Mouse (Mus musculus): ENCODE results near the gene Mfap3l. TPM values are rescaled to one million over a fixed set of nuclear protein-coding genes. Genes with fewer than 3 reads are reported as not detected.

Gene Mfap3l
- polyA plus RNA-seq, 1 experiment from 2014 or later: 0.90 TPM

GRCm38 (mm10) chr8:60659721-60660120, 27.1 kb downstream of the Mfap3l start:
- WGBS: 93% methylated on average over 8 of the region's 8 CpGs
- Histone ChIP-seq H3K36me3 (replicated peaks) (no peaks in the 10 kb centered on the region), H3K27me3 (ENCODE audit: poor library complexity, severe bottlenecking) (no peaks in the 10 kb centered on the region), H3K4me1 (peaks cover 32% of the 10 kb centered on the region), H3K27ac (no peak overlapping the region), H3K9me3 (no peaks in the 10 kb centered on the region), H3K4me3 (no peak overlapping the region)
- no peak for DNase-seq (ENCODE audit: extremely low spot score, low spot score)

DNA sequence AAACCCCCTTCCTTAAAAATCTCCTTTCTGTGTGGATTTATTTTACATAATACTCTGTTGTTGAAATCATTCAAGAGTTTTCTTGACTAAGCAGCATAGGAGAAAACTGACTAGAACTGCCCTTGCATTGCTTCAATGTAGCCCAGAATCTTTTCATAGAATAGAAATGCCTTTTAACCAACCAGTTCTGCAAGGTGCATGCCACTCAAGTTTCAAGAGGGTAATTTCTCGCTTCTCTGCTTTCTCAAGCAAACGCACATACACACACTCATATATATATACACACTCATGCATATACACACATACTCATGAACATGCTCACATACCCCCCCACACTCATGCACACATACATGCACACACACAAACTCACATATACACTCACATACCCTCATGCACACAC, 28.6 kb downstream of the Mfap3l start:
- Histone ChIP-seq H3K27ac (no peak overlapping the region), H3K36me3 (replicated peaks) (no peaks in the 10 kb centered on the region), H3K27me3 (ENCODE audit: poor library complexity, severe bottlenecking) (no peaks in the 10 kb centered on the region), H3K4me1 (peaks cover 32% of the 10 kb centered on the region), H3K9me3 (no peaks in the 10 kb centered on the region), H3K4me3 (no peak overlapping the region)
- DNase-seq (ENCODE audit: extremely low spot score, low spot score): no peak
- WGBS: 92% methylated on average over 2 of the region's 2 CpGs

DNA sequence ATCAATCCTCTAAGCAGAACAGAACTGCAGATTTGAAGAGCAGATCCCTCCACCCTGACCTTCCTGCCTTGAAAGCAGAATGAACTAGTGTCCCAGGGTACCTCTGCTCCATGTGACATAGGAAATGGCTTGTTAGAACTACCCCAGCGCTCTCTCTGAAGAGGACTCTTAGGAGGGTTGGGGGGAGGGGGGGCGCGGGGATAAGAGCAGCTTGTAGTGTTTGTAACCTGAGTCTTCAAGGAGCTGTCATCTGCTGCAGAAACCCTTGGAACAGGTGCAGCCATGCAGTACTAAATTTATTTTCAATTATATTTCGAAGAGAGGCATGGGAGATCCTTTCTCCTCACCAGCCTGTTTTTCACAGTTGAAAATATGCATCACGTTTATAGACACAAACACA, 30.9 kb downstream of the Mfap3l start:
- Histone ChIP-seq H3K9me3 (no peaks in the 10 kb centered on the region), H3K27ac (no peak overlapping the region), H3K27me3 (ENCODE audit: poor library complexity, severe bottlenecking) (no peaks in the 10 kb centered on the region), H3K4me3 (no peak overlapping the region), H3K36me3 (replicated peaks) (no peaks in the 10 kb centered on the region), H3K4me1 (peaks cover 12% of the 10 kb centered on the region)
- 47% methylated on average over 5 of the region's 5 CpGs for WGBS
- no peak for DNase-seq (ENCODE audit: extremely low spot score, low spot score)

DNA sequence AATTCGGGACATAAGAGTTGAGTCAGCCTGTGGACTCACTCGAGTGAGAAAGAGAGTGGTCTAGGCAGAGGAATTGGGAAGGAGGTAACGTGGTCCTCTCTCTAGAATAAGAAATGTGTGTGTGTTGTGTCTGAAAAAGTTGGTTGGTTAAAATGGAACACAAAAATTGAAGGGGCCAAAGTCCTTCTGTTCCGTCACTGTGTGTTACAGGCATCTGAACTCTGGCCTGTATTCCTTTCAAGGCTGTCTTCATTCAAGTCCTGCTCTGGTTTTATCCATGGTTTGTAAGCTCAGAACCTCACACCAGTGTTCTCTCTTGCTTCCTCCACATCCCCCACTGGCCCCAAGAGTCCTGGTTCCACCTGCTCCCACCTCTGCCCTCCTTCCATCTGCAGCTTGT, 33.2 kb downstream of the Mfap3l start:
- H3K27me3 ChIP-seq (ENCODE audit: poor library complexity, severe bottlenecking): no peaks in the 10 kb centered on the region
- H3K4me3 ChIP-seq: no peak overlapping the region
- peaks cover 5% of the 10 kb centered on the region for H3K4me1 ChIP-seq
- WGBS: 81% methylated on average over 4 of the region's 4 CpGs
- H3K9me3 ChIP-seq: no peaks in the 10 kb centered on the region
- H3K27ac ChIP-seq: no peak overlapping the region
- no peaks in the 10 kb centered on the region for H3K36me3 ChIP-seq (replicated peaks)
- DNase-seq (ENCODE audit: extremely low spot score, low spot score): no peak

DNA sequence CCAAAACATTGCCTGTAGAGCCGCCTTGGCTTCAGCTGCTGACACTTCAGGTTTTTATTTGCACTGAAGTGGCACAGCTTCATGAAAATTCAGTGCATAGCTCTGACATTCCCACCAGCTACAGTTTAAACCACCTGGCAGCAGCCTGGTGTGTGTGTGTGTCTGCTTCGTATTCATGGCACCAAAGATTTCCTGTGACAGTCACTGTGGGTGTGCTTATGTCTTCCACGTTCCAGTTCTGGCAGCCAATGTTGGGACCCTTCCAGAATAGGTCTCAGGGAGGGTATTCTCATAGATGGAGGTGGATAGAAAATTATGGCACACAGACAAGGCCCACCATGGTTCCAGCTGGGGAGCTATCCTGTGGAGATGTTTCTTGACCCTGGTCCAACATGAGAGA, 34.2 kb downstream of the Mfap3l start:
- H3K4me3 ChIP-seq: no peak overlapping the region
- H3K4me1 ChIP-seq: peaks cover 5% of the 10 kb centered on the region
- no peaks in the 10 kb centered on the region for H3K9me3 ChIP-seq
- WGBS: 90% methylated on average over 3 of the region's 3 CpGs
- H3K27ac ChIP-seq: no peak overlapping the region
- no peak for DNase-seq (ENCODE audit: extremely low spot score, low spot score)
- H3K27me3 ChIP-seq (ENCODE audit: poor library complexity, severe bottlenecking): no peaks in the 10 kb centered on the region
- H3K36me3 ChIP-seq (replicated peaks): no peaks in the 10 kb centered on the region

GRCm38 (mm10) chr8:60678590-60678989, 46.0 kb downstream of the Mfap3l start:
- Histone ChIP-seq H3K27ac (no peak overlapping the region), H3K9me3 (no peaks in the 10 kb centered on the region), H3K36me3 (replicated peaks) (no peaks in the 10 kb centered on the region), H3K4me1 (no peaks in the 10 kb centered on the region), H3K27me3 (ENCODE audit: poor library complexity, severe bottlenecking) (no peaks in the 10 kb centered on the region), H3K4me3 (no peak overlapping the region)
- WGBS: 93% methylated on average over 6 of the region's 6 CpGs
- DNase-seq (ENCODE audit: extremely low spot score, low spot score): no peak

- no peak for DNase-seq (ENCODE audit: extremely low spot score, low spot score)
- no peak overlapping the region for H3K27ac ChIP-seq
- WGBS: 91% methylated on average over 4 of the region's 4 CpGs
- no peaks in the 10 kb centered on the region for H3K9me3 ChIP-seq
- no peaks in the 10 kb centered on the region for H3K4me1 ChIP-seq
- H3K27me3 ChIP-seq (ENCODE audit: poor library complexity, severe bottlenecking): no peaks in the 10 kb centered on the region
- H3K36me3 ChIP-seq (replicated peaks): no peaks in the 10 kb centered on the region
- H3K4me3 ChIP-seq: no peak overlapping the region
Measured at GRCm38 (mm10) chr8:60681811-60682210, 49.2 kb downstream of the Mfap3l start.

- no peaks in the 10 kb centered on the region for H3K36me3 ChIP-seq (replicated peaks)
- H3K9me3 ChIP-seq: no peaks in the 10 kb centered on the region
- H3K4me3 ChIP-seq: no peak overlapping the region
- no peaks in the 10 kb centered on the region for H3K4me1 ChIP-seq
- 93% methylated on average over 2 of the region's 2 CpGs for WGBS
- no peak overlapping the region for H3K27ac ChIP-seq
- no peaks in the 10 kb centered on the region for H3K27me3 ChIP-seq (ENCODE audit: poor library complexity, severe bottlenecking)
- DNase-seq (ENCODE audit: extremely low spot score, low spot score): no peak
Measured at GRCm38 (mm10) chr8:60682340-60682739, 49.7 kb downstream of the Mfap3l start.

DNA sequence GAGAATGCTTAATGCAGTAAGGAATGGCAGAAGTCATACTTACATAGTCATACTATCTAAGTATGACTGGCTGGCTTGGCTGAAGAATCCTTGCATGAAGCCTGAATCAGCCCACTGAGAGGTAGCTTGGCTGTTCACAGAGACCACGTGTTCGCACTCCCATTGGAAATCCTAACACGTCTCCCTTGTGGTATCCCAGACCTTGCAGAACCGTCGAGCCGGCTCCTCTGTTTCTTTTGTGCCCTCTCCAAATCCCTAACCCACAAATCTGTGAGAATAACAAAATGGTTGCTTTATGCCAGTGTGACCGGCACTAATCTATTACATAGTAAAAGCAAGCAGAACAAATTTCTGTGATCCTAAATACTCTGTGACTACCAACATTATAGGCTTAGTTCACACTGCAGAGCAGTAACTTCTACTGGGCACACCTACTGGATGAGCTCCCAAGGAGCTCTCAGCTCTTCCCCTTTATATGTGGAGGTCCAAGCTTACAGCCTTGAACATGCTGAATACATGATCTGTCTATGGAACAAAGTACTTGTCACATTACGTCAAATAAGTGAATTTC, 79.0 kb downstream of the Mfap3l start:
- no peak overlapping the region for H3K4me3 ChIP-seq
- no peaks in the 10 kb centered on the region for H3K27me3 ChIP-seq (ENCODE audit: poor library complexity, severe bottlenecking)
- H3K36me3 ChIP-seq (replicated peaks): no peaks in the 10 kb centered on the region
- WGBS: 89% methylated on average over 8 of the region's 8 CpGs
- DNase-seq (ENCODE audit: extremely low spot score, low spot score): no peak
- no peaks in the 10 kb centered on the region for H3K9me3 ChIP-seq
- H3K4me1 ChIP-seq: no peaks in the 10 kb centered on the region
- no peak overlapping the region for H3K27ac ChIP-seq

- H3K27ac ChIP-seq: no peak overlapping the region
- H3K27me3 ChIP-seq (ENCODE audit: poor library complexity, severe bottlenecking): no peaks in the 10 kb centered on the region
- DNase-seq (ENCODE audit: extremely low spot score, low spot score): no peak
- H3K4me3 ChIP-seq: no peak overlapping the region
- no peaks in the 10 kb centered on the region for H3K9me3 ChIP-seq
- peaks cover 13% of the 10 kb centered on the region; the same call in 1 of the 2 replicates for H3K4me1 ChIP-seq
- no peaks in the 10 kb centered on the region for H3K36me3 ChIP-seq (replicated peaks)
- 89% methylated on average over 3 of the region's 3 CpGs for WGBS
Measured at GRCm38 (mm10) chr8:60714724-60715123, 82.1 kb downstream of the Mfap3l start.

DNA sequence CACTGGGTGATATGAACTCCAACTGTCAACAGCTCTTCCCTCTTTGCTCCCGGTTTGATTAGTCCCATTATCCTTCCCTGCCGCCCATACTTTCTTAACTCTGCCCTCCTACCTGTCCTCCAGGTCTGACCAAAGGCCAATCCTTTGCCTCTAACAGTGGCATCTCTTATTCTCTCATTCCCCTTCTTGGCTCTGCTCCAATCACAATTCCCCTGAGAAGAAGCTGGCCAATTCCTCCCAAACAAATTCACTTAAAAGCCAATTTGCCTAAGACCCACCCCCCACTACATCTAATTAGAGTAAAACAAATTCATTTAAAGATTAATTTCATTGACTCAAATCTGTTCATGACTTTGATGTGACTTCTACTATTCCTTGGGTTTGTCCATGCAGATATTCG, 86.1 kb downstream of the Mfap3l start:
- 72% methylated on average over 3 of the region's 3 CpGs for WGBS
- no peaks in the 10 kb centered on the region for H3K27me3 ChIP-seq (ENCODE audit: poor library complexity, severe bottlenecking)
- peaks cover 13% of the 10 kb centered on the region; the same call in 1 of the 2 replicates for H3K4me1 ChIP-seq
- DNase-seq (ENCODE audit: extremely low spot score, low spot score): no peak
- H3K9me3 ChIP-seq: no peaks in the 10 kb centered on the region
- H3K4me3 ChIP-seq: no peak overlapping the region
- H3K27ac ChIP-seq: no peak overlapping the region
- no peaks in the 10 kb centered on the region for H3K36me3 ChIP-seq (replicated peaks)

Other genes with a start within 250 kb of the Mfap3l start
- not detected in 2 replicates for gene Gm10283, start 129.6 kb upstream of the Mfap3l start, polyA plus RNA-seq (2016; fragmentation: Nextera tagmentation; extraction: Ambion mirVana)
- gene Aadat, start 126.9 kb upstream of the Mfap3l start, polyA plus RNA-seq (2016; fragmentation: Nextera tagmentation; extraction: Ambion mirVana): 1.2 and 2.0 TPM in 2 replicates